Mouse (Mus musculus) liver, embryonic 14.5 days (tissue): Measurements from ENCODE around the gene Xaf1. TPM values are rescaled to one million over a fixed set of nuclear protein-coding genes. Genes with fewer than 3 reads are reported as not detected.
A peak's percentile ranks its signal among the peaks of the same experiment; 100 is the strongest.

ENCODE experiments used
- ATAC-seq: fragments of 200-750 bp; cut with Nextera tagmentation; 2 replicates; pipeline ENCODE4 v1.8.0; 2017; ENCODE audit warnings: moderate number of reproducible peaks, mild to moderate bottlenecking, moderate library complexity; ENCODE audit not compliant: insufficient read depth
- DNase-seq, 3 experiments: peaks; one replicate each; pipeline ENCODE4 v3.0.0-alpha.2; 2012 to 2013; ENCODE audit warnings: low read depth in 3 of 3, low spot score in 3 of 3
- H3K27ac ChIP-seq: fragments of 300-500 bp; sonication (generic); 2 replicates; pipeline ENCODE4 v1.5.1; 2014; ENCODE audit warnings: moderate library complexity, mild to moderate bottlenecking, control low read depth, inconsistent platforms
- H3K27me3 ChIP-seq: fragments of 300-500 bp; sonication (generic); 2 replicates; pipeline ENCODE4 v1.6.1; 2014; ENCODE audit warnings: mild to moderate bottlenecking, low read length, moderate library complexity; ENCODE audit not compliant: control insufficient read depth, insufficient read depth
- H3K36me3 ChIP-seq: fragments of 300-500 bp; sonication (generic); replicated peaks from 2 replicates; pipeline ENCODE4 v1.6.1; 2014; ENCODE audit warnings: low read depth; ENCODE audit not compliant: control insufficient read depth, insufficient read depth
- H3K4me1 ChIP-seq, 2 experiments: fragments of 200-500 bp in 1 of 2; fragments of 300-500 bp in 1 of 2; sonication (generic) in 1 of 2; replicated peaks; 2 replicates each; pipeline ENCODE4 v1.6.1; 2012 to 2014; ENCODE audit warnings: antibody characterized with exemption in 1 of 2, inconsistent platforms in 1 of 2, low read length in 1 of 2; ENCODE audit not compliant: control insufficient read depth in 2 of 2, insufficient read depth in 2 of 2
- H3K4me2 ChIP-seq: fragments of 300-500 bp; sonication (generic); 2 replicates; pipeline ENCODE4 v1.6.1; 2014; ENCODE audit warnings: low read depth, mild to moderate bottlenecking, control low read depth, moderate library complexity
- H3K4me3 ChIP-seq, 2 experiments: fragments of 200-500 bp in 1 of 2; fragments of 300-500 bp in 1 of 2; sonication (generic) in 1 of 2; 2 replicates each; pipeline ENCODE4 v1.5.1; 2012 to 2014; ENCODE audit warnings: low read depth in 2 of 2, low read length in 2 of 2, mild to moderate bottlenecking in 2 of 2, control low read depth in 1 of 2, inconsistent platforms in 1 of 2, moderate library complexity in 1 of 2; ENCODE audit not compliant: insufficient read depth in 1 of 2
- H3K9ac ChIP-seq: fragments of 300-500 bp; sonication (generic); replicated peaks from 2 replicates; pipeline ENCODE4 v1.6.1; 2014; ENCODE audit warnings: mild to moderate bottlenecking, control low read depth, moderate library complexity
- H3K9me3 ChIP-seq: fragments of 300-500 bp; sonication (generic); 2 replicates; pipeline ENCODE4 v1.6.1; 2016; ENCODE audit warnings: low read length, mixed read lengths; ENCODE audit not compliant: control insufficient read depth
- CTCF ChIP-seq: IDR thresholded peaks from 2 replicates; pipeline ENCODE4 v1.5.1; 2016; ENCODE audit warnings: antibody characterized with exemption, low read depth, control low read depth
- EP300 ChIP-seq: IDR thresholded peaks from 2 replicates; pipeline ENCODE4 v1.6.1; 2016; ENCODE audit warnings: antibody characterized with exemption, low read depth
- WGBS: fragments of 180-500 bp; shearing (Covaris S2); extraction: QIAGEN DNeasy Blood & Tissue Kit; methylation state at CpG from one replicate; pipeline ENCODE4 v1.1.7; 2014; ENCODE audit not compliant: insufficient replicate concordance; 5-methylcytosine and 5-hydroxymethylcytosine counted together
- polyA plus RNA-seq, 2 experiments: library from polyadenylated mRNA; depleted of rRNA in 1 of 2; stranded (reverse) in 1 of 2; unstranded in 1 of 2; fragments of >200 nt; fragmentation: Nextera tagmentation in 1 of 2; extraction: Ambion mirVana in 1 of 2; gene quantifications; 2 replicates each; pipeline versions ENCODE4 v1.2.1 to v1.2.3; 2012 to 2014

Gene Xaf1
- polyA plus RNA-seq, 2 experiments = 1.6 to 1.7 TPM

DNA sequence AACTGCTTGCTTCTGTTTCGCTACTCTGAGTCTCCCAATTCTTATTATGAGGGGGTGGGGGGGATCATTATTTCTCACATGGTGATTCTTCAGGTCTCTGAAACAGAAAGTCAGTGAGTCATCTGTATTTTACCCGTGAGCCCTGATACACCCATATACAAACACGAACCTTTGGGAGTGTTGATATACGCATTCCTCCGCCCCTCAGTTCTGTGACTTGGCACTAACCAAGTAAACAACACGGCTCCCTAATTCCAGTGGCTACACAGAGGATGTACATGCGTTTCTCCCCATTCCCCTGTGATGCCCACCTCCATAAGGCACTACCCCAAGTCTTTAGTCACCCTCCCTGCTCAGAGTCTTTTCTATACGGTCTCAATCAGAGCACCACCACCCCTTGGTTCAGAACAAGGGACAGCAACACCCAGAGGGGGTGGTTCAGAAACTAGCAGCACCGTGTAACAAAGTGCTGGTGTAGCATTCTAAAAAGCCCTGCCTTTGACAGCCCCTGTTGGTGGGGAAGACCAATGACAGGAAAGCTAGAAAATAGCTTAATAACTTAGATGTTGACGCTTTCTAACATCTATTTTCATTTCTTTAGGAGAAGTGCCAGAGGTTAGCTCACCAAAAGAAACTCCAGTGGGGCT is 10.0 kb downstream of the Xaf1 start:
- no peak for DNase-seq
- H3K9me3 ChIP-seq = no peaks in the 10 kb centered on the region
- peaks cover 16% of the 10 kb centered on the region for H3K27me3 ChIP-seq
- no peak overlapping the region for H3K9ac ChIP-seq
- WGBS = 54% methylated on average over 10 of the region's 10 CpGs
- no peak for TF ChIP-seq CTCF
- H3K36me3 ChIP-seq = no peaks in the 10 kb centered on the region
- H3K4me1 ChIP-seq = no peaks in the 10 kb centered on the region
- ATAC-seq = no peak
- H3K4me3 ChIP-seq = no peak overlapping the region
- H3K4me2 ChIP-seq = no peak overlapping the region
- H3K27ac ChIP-seq = no peak overlapping the region

GRCm38 (mm10) chr11:72314151-72314895 is 12.9 kb downstream of the Xaf1 start, which contains the start of gene Fbxo39:
Gene Fbxo39 (plus strand): TSS chr11:72314444.
- no peak for TF ChIP-seq EP300
- no peak for TF ChIP-seq CTCF
- Histone ChIP-seq H3K9me3 (no peaks in the 10 kb centered on the region), H3K27ac (no peak within 1 kb of the TSS), H3K4me2 (no peak within 1 kb of the TSS; the same call in 1 of the 2 replicates), H3K36me3 (no peaks in the 10 kb centered on the region), H3K4me1 (no peaks in the 10 kb centered on the region), H3K27me3 (peaks cover 16% of the 10 kb centered on the region), H3K9ac (no peak within 1 kb of the TSS), H3K4me3 (no peak within 1 kb of the TSS)
- DNase-seq (no peak), ATAC-seq (no peak)
- 11% methylated on average over 42 of the region's 42 CpGs for WGBS

- ATAC-seq = no peak
- Histone ChIP-seq H3K9me3 (no peaks in the 10 kb centered on the region), H3K4me3 (no peak overlapping the region), H3K9ac (no peak overlapping the region), H3K4me2 (no peak overlapping the region), H3K4me1 (no peaks in the 10 kb centered on the region), H3K36me3 (no peaks in the 10 kb centered on the region), H3K27ac (no peak overlapping the region), H3K27me3 (peaks cover 16% of the 10 kb centered on the region)
- TF ChIP-seq EP300 = no peak
- TF ChIP-seq CTCF = no peak
- no peak for DNase-seq
- 62% methylated on average over 5 of the region's 5 CpGs for WGBS
Observed at GRCm38 (mm10) chr11:72318026-72318425, 16.6 kb downstream of the Xaf1 start.

DNA sequence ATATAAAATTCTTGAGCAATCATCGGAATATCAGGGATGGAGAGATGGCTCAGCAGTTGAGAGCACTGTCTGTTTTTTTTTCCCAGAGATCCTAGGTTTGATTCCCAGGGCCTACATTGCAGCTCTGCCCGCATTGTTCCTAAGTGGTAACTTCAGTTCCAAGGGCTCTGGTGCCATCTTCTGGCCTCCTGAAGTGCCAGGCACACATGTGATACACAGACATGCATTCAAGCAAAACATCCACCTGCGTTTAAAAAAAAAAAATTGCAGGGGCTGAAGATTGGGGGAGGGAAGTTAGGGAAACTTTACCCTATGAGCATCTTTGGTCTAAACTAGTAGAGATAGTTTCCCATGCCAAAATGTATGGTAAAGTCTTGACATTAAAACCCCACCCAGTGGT is 23.0 kb downstream of the Xaf1 start:
- no peaks in the 10 kb centered on the region for H3K36me3 ChIP-seq
- no peaks in the 10 kb centered on the region for H3K4me1 ChIP-seq
- no peak overlapping the region for H3K27ac ChIP-seq
- no peaks in the 10 kb centered on the region for H3K9me3 ChIP-seq
- TF ChIP-seq CTCF (peak; percentile 34), EP300 (no peak)
- no peak for DNase-seq
- 45% methylated on average over 3 of the region's 3 CpGs for WGBS
- H3K4me2 ChIP-seq = no peak overlapping the region
- no peaks in the 10 kb centered on the region for H3K27me3 ChIP-seq
- H3K4me3 ChIP-seq = no peak overlapping the region
- ATAC-seq = no peak
- H3K9ac ChIP-seq = no peak overlapping the region

DNA sequence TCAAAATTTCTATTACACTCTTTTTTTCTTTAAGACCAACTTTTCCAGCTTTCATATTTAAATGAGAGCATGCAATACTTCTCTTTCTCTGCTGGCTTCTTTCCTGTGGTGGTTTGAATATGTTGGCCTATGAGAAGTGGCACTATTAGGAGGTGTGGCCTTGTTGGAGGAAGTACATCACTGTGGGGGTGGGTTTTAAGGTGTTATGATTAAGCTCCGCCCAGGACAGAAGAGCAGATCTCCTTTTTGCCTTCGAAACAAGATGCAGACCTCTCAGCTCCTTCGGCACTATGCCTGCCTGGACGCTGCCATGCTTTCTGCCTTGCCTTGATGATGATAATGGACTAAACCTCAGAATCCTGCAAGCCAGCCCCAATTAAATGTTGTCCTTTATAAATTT is 24.3 kb downstream of the Xaf1 start:
- no peak for TF ChIP-seq CTCF
- TF ChIP-seq EP300 = no peak
- 64% methylated on average over 4 of the region's 4 CpGs for WGBS
- Histone ChIP-seq H3K27me3 (no peaks in the 10 kb centered on the region), H3K4me1 (no peaks in the 10 kb centered on the region), H3K9ac (no peak overlapping the region), H3K9me3 (no peaks in the 10 kb centered on the region), H3K4me3 (no peak overlapping the region), H3K36me3 (no peaks in the 10 kb centered on the region), H3K27ac (no peak overlapping the region), H3K4me2 (no peak overlapping the region)
- ATAC-seq = no peak
- DNase-seq = no peak
